Mouse (Mus musculus) lung, postnatal 0 days (tissue): ENCODE measurements around the gene Lgals1.
A peak's percentile ranks its signal among the peaks of the same experiment; 100 is the strongest.

Experiments used
- CTCF ChIP-seq: IDR thresholded peaks from 2 replicates; pipeline ENCODE4 v1.5.1; 2016; ENCODE audit warnings: antibody characterized with exemption, mild to moderate bottlenecking
- EP300 ChIP-seq: IDR thresholded peaks from 2 replicates; pipeline ENCODE4 v1.6.1; 2016; ENCODE audit warnings: antibody characterized with exemption, mild to moderate bottlenecking, control low read depth

GRCm38 (mm10) chr15:78912040-78912439 is 14.5 kb upstream of the Lgals1 start:
- TF ChIP-seq CTCF (peak; percentile 69), EP300 (no peak)
